Mouse (Mus musculus): ENCODE data around the gene Tma7.

Gene Tma7

GRCm38 (mm10) chr9:109103250-109103649 lies 20.9 kb upstream of the Tma7 start:
- in situ Hi-C loops (cut with MboI, MseI) = no loop called here

DNA sequence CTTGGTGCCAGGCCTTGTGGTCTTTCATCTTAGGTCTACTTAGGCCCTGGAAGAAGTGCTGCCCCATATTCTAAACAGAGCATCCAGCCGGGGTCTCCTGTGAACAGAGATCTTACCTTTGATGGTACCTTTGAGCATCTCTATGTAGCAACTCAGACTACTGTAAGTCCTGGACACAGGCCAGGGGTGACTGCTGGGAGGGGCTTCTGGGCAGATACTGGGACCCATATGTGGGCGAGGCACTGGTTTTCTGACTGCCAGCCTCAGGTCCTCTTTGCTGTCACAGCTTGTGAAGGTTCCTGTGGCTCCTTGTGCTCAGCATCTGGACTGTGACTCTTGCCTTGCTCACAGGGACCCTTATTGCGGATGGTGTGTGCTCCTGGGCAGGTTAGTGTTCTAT lies 20.2 kb upstream of the Tma7 start:
- in situ Hi-C loops (cut with MboI, MseI) = no loop called here

DNA sequence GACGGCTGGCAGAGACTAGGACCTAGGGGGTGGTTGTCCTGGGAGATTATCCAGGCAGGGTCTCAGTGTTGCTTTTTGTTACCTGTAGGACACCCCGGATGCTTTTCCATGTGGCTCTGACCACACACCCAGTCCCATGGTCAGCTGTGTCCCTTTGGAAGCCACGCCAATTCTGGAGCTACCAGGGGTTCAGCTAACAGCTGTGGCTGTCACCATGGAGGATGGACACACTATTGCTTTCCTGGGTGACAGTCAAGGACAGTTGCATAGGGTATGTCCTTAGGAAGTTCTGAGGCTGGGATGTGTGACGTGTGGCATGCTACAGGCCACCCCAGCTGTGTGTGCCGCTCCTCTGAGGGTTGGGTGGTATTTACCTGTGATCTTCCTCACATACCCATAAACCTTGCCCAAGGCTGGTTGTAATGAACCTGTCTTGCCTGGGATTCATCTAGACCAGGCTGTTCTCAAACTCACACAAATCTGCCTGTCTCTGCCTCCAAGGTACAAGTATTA lies 19.6 kb upstream of the Tma7 start:
- in situ Hi-C loops (cut with MboI, MseI) = no loop called here

GRCm38 (mm10) chr9:109100307-109100928 lies 18.0 kb upstream of the Tma7 start:
- in situ Hi-C loops (cut with MboI, MseI) = no loop called here

DNA sequence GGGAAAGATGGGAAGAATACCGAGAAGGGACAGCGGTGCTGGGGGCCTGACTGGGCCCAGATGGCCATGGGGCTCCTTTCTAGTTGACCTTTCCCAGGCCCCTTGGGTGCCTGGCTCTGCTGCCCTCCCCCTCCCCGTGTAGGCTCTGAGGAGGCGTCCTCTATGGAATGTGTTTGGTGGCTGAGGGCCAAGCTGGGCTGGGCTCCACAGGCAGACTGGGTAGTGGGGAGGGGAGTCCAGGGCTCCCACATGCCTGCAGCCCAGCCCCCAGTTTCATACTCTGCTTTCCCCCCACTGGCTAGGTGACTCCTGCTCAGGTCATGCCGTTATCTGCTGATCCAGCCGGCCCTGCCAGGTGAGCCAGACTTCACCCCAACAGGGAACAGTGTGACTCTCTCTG lies 16.6 kb upstream of the Tma7 start:
- in situ Hi-C loops (cut with MboI, MseI) = loop anchor here in 1 of 2 experiments (25.0 kb wide), 1 partner anchor 1562 kb away; the partner anchor contains the start of genes Cyb561d2, Nprl2, Tmem115 and Zmynd10

GRCm38 (mm10) chr9:109098366-109098765 lies 16.0 kb upstream of the Tma7 start:
- in situ Hi-C loops (cut with MboI, MseI) = loop anchor here in 1 of 2 experiments (25.0 kb wide), 1 partner anchor 1561 kb away; the partner anchor contains the start of genes Cyb561d2, Nprl2, Tmem115 and Zmynd10

GRCm38 (mm10) chr9:109097831-109098230 lies 15.4 kb upstream of the Tma7 start:
- in situ Hi-C loops (cut with MboI, MseI) = loop anchor here in 1 of 2 experiments (25.0 kb wide), 1 partner anchor 1561 kb away; the partner anchor contains the start of genes Cyb561d2, Nprl2, Tmem115 and Zmynd10

- in situ Hi-C loops (cut with MboI, MseI) = loop anchor here in 1 of 2 experiments (25.0 kb wide), 1 partner anchor 1560 kb away; the partner anchor contains the start of genes Cyb561d2, Nprl2, Tmem115 and Zmynd10
Observed at GRCm38 (mm10) chr9:109097291-109097690, 14.9 kb upstream of the Tma7 start.

GRCm38 (mm10) chr9:109096856-109097255 lies 14.5 kb upstream of the Tma7 start:
- in situ Hi-C loops (cut with MboI, MseI) = loop anchor here in 1 of 2 experiments (25.0 kb wide), 1 partner anchor 1560 kb away; the partner anchor contains the start of genes Cyb561d2, Nprl2, Tmem115 and Zmynd10

DNA sequence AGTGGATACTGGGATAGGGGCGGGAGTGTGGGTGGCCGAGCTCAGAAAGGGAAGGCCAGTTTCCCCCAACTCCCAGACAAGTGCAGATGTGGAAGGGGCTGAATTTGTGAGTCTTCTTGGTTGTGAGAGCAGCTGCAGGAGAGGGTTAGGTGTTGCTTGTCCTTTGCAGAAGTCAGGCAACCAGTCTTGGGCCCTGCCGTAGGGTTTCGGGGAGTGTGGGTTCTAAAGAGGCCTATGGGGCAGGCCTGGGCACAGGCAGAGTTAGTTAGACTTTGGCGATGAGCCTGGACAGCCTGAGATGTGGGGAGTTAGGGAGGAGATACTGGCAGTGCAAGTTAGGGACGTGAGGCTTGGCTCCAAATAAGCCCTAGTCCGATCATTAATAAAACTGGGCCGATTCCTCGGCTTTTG lies 13.9 kb upstream of the Tma7 start:
- in situ Hi-C loops (cut with MboI, MseI) = loop anchor here in 1 of 2 experiments (25.0 kb wide), 1 partner anchor 1559 kb away; the partner anchor contains the start of genes Cyb561d2, Nprl2, Tmem115 and Zmynd10

DNA sequence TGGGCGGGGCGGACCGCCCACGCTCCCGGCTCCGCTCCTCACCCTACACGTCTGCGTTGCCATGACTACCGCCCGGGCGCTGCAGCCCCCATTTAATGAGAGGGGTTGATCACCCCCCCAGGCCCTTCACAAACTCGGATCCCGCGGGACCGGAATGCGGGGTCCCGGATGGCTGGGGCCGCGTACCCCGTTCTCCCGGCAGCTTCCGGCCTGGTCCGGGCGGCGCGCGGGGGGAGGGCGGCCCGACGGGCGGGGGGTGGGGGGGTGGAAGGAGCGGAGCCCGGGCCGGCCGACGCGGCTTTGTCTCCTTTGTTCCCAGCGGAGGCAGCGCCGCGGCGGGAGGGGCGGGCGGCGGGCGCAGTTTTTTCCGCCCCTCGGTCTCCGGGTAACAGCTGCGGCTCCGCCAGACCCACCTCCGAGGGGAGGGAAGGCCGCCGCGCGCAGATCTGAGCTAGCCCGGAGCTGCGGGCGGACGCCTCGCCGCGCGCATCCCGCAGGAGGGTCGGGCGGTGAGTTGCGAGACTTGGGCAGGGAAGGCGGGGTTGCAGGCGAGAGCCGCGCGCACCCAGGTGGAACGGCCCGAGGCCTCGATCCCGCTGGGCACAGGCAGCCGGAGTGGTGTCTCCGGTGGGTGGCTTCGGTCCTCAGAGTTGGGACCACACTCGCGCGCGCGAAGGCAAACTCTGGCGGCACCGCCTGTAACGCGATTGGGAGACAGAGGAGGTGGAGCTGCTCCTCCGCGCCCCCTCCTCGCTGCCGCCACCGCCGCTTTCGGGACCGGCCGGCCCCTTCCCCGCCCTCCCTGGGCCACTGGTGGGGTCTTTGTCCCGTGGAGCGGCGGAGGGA lies 13.0 kb upstream of the Tma7 start, which contains the start of gene Plxnb1:
Gene Plxnb1 (plus strand): TSS at position 253 of the 846 bp plus-strand sequence.
- in situ Hi-C loops (cut with MboI, MseI) = loop anchor here in 1 of 2 experiments (25.0 kb wide), 1 partner anchor 1558 kb away; the partner anchor contains the start of genes Cyb561d2, Nprl2, Tmem115 and Zmynd10

GRCm38 (mm10) chr9:109094553-109095136 lies 12.3 kb upstream of the Tma7 start:
- in situ Hi-C loops (cut with MboI, MseI) = loop anchor here in 1 of 2 experiments (25.0 kb wide), 1 partner anchor 1557 kb away; the partner anchor contains the start of genes Cyb561d2, Nprl2, Tmem115 and Zmynd10

DNA sequence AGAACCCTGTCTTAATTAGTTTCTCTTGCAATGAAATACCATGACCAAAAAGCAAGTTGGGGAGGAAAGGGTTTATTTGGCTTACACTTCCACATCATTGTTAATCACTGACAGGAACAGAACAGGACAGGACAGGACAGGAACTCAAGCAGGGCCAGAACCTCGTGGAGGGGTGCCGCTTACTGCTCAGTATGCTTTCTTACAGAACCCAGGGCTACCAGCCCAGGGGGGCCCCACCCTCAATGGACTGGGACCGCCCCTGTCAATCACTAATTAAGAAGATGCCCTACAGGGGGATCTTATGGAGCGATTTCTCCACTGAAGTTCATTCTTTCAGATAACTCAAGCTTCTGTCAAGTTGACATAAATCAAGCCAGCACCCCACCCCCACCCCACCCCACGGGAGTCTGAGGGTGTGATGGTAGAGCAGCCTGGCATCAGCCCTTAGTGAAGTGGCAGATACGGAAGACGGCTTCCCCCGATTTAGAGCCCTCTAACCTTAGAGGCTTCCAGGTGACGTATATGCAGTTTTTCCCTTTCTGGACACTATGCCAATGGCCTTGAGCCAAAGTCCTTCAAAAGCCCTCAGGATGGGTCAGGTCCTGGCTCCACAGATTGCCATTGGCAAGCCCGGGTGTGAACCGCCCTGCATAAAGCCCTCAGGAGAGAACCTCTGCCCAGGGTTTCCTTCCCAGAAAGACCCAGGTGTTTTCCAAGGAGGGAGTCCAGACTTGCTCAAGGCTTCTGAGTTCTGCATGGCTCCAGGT lies 11.6 kb upstream of the Tma7 start:
- in situ Hi-C loops (cut with MboI, MseI) = loop anchor here in 1 of 2 experiments (25.0 kb wide), 1 partner anchor 1557 kb away; the partner anchor contains the start of genes Cyb561d2, Nprl2, Tmem115 and Zmynd10

GRCm38 (mm10) chr9:109092799-109093198 lies 10.4 kb upstream of the Tma7 start:
- in situ Hi-C loops (cut with MboI, MseI) = loop anchor here in 1 of 2 experiments (25.0 kb wide), 1 partner anchor 1555 kb away; the partner anchor contains the start of genes Cyb561d2, Nprl2, Tmem115 and Zmynd10

GRCm38 (mm10) chr9:109091802-109092201 lies 9.4 kb upstream of the Tma7 start:
- in situ Hi-C loops (cut with MboI, MseI) = loop anchor here in 1 of 2 experiments (25.0 kb wide), 1 partner anchor 1555 kb away; the partner anchor contains the start of genes Cyb561d2, Nprl2, Tmem115 and Zmynd10

DNA sequence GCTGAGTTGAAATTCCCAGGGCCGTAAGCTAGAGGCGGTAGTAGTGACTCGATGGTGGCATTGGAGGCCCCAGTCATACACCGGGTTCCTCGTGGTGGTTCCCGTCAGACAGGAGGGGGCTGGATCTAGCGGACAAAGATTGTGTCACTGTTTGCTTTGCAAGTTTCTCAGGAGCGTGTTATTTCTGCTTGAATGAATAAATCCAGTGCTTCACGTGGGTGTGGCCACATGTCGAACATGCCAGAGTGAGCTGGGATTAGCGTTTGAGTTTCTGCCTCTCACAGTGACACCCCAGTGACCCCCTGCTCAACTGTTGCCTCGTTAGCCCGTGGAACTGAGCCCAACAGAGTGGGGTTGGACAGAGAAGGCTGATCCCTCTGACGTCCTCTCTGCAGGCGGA lies 8.1 kb upstream of the Tma7 start:
- in situ Hi-C loops (cut with MboI, MseI) = loop anchor here in 1 of 2 experiments (25.0 kb wide), 1 partner anchor 1553 kb away; the partner anchor contains the start of genes Cyb561d2, Nprl2, Tmem115 and Zmynd10

- in situ Hi-C loops (cut with MboI, MseI) = loop anchor here in 1 of 2 experiments (10.0 to 25.0 kb wide), 2 partner anchors 233 to 1551 kb away; partner anchors contain the start of genes Cyb561d2, Nprl2, Slc26a6 and Tmem115
Observed at GRCm38 (mm10) chr9:109087987-109088386, 5.6 kb upstream of the Tma7 start.

GRCm38 (mm10) chr9:109084922-109085321 lies 2.5 kb upstream of the Tma7 start:
- in situ Hi-C loops (cut with MboI, MseI) = loop anchor here in 1 of 2 experiments (10.0 to 25.0 kb wide), 2 partner anchors 230 to 1548 kb away; partner anchors contain the start of genes Cyb561d2, Nprl2, Slc26a6 and Tmem115

GRCm38 (mm10) chr9:109081749-109082123 lies 651 bp downstream of the Tma7 start:
- in situ Hi-C loops (cut with MboI, MseI) = loop anchor here in 1 of 2 experiments (10.0 to 25.0 kb wide), 2 partner anchors 227 to 1544 kb away; partner anchors contain the start of genes Cyb561d2, Nprl2, Slc26a6 and Tmem115
